Mouse (Mus musculus) embryonic facial prominence, embryonic 14.5 days (tissue): ENCODE data around the gene Prss48. TPM values are rescaled to one million over a fixed set of nuclear protein-coding genes. Genes with fewer than 3 reads are reported as not detected.

Source experiments
- ATAC-seq: fragments of 200-750 bp; cut with Nextera tagmentation; 2 replicates; pipeline ENCODE4 v1.8.0; 2017; ENCODE audit warnings: low read depth, moderate number of reproducible peaks, moderate TSS enrichment
- DNase-seq: peaks from one replicate; pipeline ENCODE4 v3.0.0-alpha.2; 2015; ENCODE audit warnings: low spot score
- H3K27ac ChIP-seq: fragments of 300-500 bp; sonication (generic); replicated peaks from 2 replicates; pipeline ENCODE4 v1.5.1; 2014; ENCODE audit warnings: low read depth, mild to moderate bottlenecking, low read length, moderate library complexity
- H3K27me3 ChIP-seq: fragments of 300-500 bp; sonication (generic); replicated peaks from 2 replicates; pipeline ENCODE4 v1.6.1; 2014; ENCODE audit warnings: low read length; ENCODE audit not compliant: control insufficient read depth, insufficient read depth
- H3K36me3 ChIP-seq: fragments of 300-500 bp; sonication (generic); 2 replicates; pipeline ENCODE4 v1.6.1; 2014; ENCODE audit warnings: low read length, mixed read lengths; ENCODE audit not compliant: control insufficient read depth, insufficient read depth
- H3K4me1 ChIP-seq: fragments of 300-500 bp; sonication (generic); 2 replicates; pipeline ENCODE4 v1.6.1; 2014; ENCODE audit warnings: antibody characterized with exemption, low read length; ENCODE audit not compliant: control insufficient read depth, insufficient read depth
- H3K4me2 ChIP-seq: fragments of 300-500 bp; sonication (generic); 2 replicates; pipeline ENCODE4 v1.6.1; 2014; ENCODE audit warnings: low read depth, mild to moderate bottlenecking, low read length, moderate library complexity, mixed read lengths
- H3K4me3 ChIP-seq: fragments of 300-500 bp; sonication (generic); 2 replicates; pipeline ENCODE4 v1.5.1; 2014; ENCODE audit warnings: low read depth, mild to moderate bottlenecking, low read length
- H3K9ac ChIP-seq: fragments of 300-500 bp; sonication (generic); 2 replicates; pipeline ENCODE4 v1.6.1; 2014; ENCODE audit warnings: low read depth, mild to moderate bottlenecking, low read length, moderate library complexity, mixed read lengths
- H3K9me3 ChIP-seq: fragments of 300-500 bp; sonication (generic); 2 replicates; pipeline ENCODE4 v1.6.1; 2016; ENCODE audit warnings: low read length; ENCODE audit not compliant: control insufficient read depth
- WGBS: fragments of 180-500 bp; shearing (Covaris S2); extraction: QIAGEN DNeasy Blood & Tissue Kit; methylation state at CpG from one replicate; pipeline ENCODE4 v1.1.7; 2014; 5-methylcytosine and 5-hydroxymethylcytosine counted together
- polyA plus RNA-seq: library from polyadenylated mRNA; unstranded; fragments of >200 nt; fragmentation: Nextera tagmentation; extraction: Ambion mirVana; gene quantifications from 2 replicates; pipeline ENCODE4 v1.2.1, GENCODE M21; 2014

The Prss48 gene
- polyA plus RNA-seq, 1 experiment from 2014 or later, result not detected

- H3K9me3 ChIP-seq, result no peaks in the 10 kb centered on the region
- no peaks in the 10 kb centered on the region for H3K27me3 ChIP-seq
- 0 out of 2 replicates have a peak, but pooled peaks cover 5% of the 10 kb centered on the region for H3K4me1 ChIP-seq
- H3K4me2 ChIP-seq, result no peak overlapping the region
- H3K4me3 ChIP-seq, result no peak overlapping the region
- 54% methylated on average over 3 of the region's 3 CpGs for WGBS
- no peak overlapping the region for H3K9ac ChIP-seq
- H3K27ac ChIP-seq, result no peak overlapping the region
- no peak for DNase-seq
- 0 out of 2 replicates have a peak, but pooled peaks cover 5% of the 10 kb centered on the region for H3K36me3 ChIP-seq
- no peak for ATAC-seq
Measured at GRCm38 (mm10) chr3:86011833-86012232, 9.5 kb upstream of the Prss48 start.

GRCm38 (mm10) chr3:86011373-86011772 lies 9.1 kb upstream of the Prss48 start:
- no peak for ATAC-seq
- Histone ChIP-seq H3K36me3 (0 out of 2 replicates have a peak, but pooled peaks cover 5% of the 10 kb centered on the region), H3K9me3 (no peaks in the 10 kb centered on the region), H3K4me1 (0 out of 2 replicates have a peak, but pooled peaks cover 5% of the 10 kb centered on the region), H3K9ac (no peak overlapping the region), H3K27ac (no peak overlapping the region), H3K4me3 (no peak overlapping the region), H3K4me2 (no peak overlapping the region), H3K27me3 (no peaks in the 10 kb centered on the region)
- 83% methylated on average over 6 of the region's 6 CpGs for WGBS
- DNase-seq, result no peak

GRCm38 (mm10) chr3:86010618-86011017 lies 8.3 kb upstream of the Prss48 start:
- H3K4me1 ChIP-seq, result 0 out of 2 replicates have a peak, but pooled peaks cover 5% of the 10 kb centered on the region
- H3K27ac ChIP-seq, result no peak overlapping the region
- WGBS, result 41% methylated on average over 3 of the region's 3 CpGs
- H3K27me3 ChIP-seq, result no peaks in the 10 kb centered on the region
- DNase-seq (peak; percentile 35), ATAC-seq (no peak)
- no peaks in the 10 kb centered on the region for H3K9me3 ChIP-seq
- H3K36me3 ChIP-seq, result 0 out of 2 replicates have a peak, but pooled peaks cover 5% of the 10 kb centered on the region
- no peak overlapping the region for H3K9ac ChIP-seq
- no peak overlapping the region for H3K4me3 ChIP-seq
- H3K4me2 ChIP-seq, result no peak overlapping the region

DNA sequence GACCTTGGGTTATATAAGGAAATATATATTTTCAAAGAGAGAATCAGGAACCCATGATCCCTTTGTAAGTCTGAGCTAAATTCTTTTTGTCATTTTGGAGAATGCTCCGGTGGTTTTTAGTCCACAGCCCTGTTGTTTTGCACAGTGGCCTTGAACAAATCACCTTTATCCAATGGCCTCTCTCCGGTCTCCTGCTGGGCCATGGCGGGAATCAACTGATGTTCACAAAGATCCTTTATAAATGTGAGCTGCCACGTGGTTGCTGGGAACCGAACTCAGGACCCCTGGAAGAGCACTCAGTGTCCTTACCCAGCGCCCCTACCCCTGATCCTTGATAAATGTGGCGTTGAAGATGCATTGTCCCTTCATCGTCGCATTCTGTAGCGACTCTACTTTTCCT lies 2.5 kb upstream of the Prss48 start:
- H3K36me3 ChIP-seq, result 0 out of 2 replicates have a peak, but pooled peaks cover 5% of the 10 kb centered on the region
- no peak overlapping the region for H3K9ac ChIP-seq
- H3K4me2 ChIP-seq, result no peak overlapping the region
- no peak overlapping the region for H3K27ac ChIP-seq
- 92% methylated on average over 10 of the region's 10 CpGs for WGBS
- H3K9me3 ChIP-seq, result no peaks in the 10 kb centered on the region
- DNase-seq (no peak), ATAC-seq (no peak)
- no peaks in the 10 kb centered on the region for H3K27me3 ChIP-seq
- no peaks in the 10 kb centered on the region for H3K4me1 ChIP-seq
- H3K4me3 ChIP-seq, result no peak overlapping the region

DNA sequence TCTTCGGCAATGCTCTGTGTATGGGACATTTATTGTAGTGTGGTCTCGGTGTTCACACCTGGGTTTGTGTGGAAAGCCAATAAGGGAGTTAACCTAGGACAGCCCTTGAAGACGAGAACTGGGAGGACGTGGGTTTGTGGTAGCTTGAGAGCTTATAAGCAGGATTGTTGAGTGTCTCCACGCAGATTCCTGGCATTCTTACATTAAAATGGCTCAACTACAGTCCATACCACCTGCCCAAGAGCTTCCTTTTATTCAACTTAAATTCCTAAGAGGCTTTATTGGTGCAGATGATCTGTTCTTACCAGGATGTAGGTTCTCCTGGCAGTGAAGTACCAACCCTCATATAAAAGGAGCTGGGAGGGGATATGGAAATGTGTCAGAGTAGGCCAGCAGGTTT lies 649 bp upstream of the Prss48 start:
- Histone ChIP-seq H3K9ac (no peak overlapping the region), H3K27me3 (no peaks in the 10 kb centered on the region), H3K27ac (no peak overlapping the region), H3K4me3 (no peak overlapping the region), H3K4me2 (no peak overlapping the region), H3K4me1 (no peaks in the 10 kb centered on the region), H3K36me3 (no peaks in the 10 kb centered on the region), H3K9me3 (no peaks in the 10 kb centered on the region)
- ATAC-seq (no peak), DNase-seq (no peak)
- 65% methylated on average over 5 of the region's 5 CpGs for WGBS

DNA sequence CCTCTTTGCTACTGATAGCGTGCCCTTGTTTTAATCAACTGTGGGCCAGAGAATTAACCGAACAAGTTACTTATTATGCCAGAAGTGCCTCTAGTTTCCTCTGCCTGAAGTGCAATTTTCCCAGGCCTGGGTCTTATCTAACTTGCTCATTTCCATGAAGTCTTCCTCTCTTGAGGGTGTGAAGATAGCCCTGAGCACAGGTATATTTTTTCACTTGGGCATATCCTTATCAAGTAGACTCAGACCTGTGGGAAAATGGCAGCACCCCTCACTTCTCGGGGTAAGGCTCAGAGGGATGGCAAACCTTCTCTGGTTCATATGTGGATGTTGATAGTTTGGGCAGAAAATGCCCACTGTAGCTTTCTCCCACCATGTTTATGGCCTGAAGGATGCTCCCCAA lies 1.0 kb downstream of the Prss48 start:
- H3K9ac ChIP-seq, result no peak overlapping the region
- WGBS, result 97% methylated on average over 3 of the region's 3 CpGs
- H3K4me3 ChIP-seq, result no peak overlapping the region
- H3K4me2 ChIP-seq, result no peak overlapping the region
- no peaks in the 10 kb centered on the region for H3K4me1 ChIP-seq
- no peak for DNase-seq
- no peaks in the 10 kb centered on the region for H3K36me3 ChIP-seq
- no peaks in the 10 kb centered on the region for H3K9me3 ChIP-seq
- no peaks in the 10 kb centered on the region for H3K27me3 ChIP-seq
- ATAC-seq, result no peak
- no peak overlapping the region for H3K27ac ChIP-seq

DNA sequence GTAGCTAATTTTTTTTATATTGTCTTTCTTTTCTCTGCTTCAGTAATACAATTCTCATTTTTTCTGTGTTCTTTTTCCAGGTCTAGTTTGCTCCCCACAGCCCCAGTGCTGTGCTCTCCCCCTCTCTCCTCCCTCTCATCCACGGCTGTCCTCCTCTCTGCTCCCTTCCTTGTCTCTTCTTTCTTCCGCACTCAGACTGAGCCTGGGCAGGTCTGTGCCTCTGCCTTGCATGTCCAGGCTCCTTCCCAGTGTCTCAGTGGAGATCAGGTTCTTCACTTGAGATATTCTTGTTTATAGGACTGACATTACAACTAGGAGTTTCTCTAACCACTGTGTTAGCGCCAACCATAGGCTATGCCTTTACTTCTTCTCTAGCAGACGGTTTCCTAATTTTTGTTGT lies 7.6 kb downstream of the Prss48 start:
- H3K9ac ChIP-seq, result no peak overlapping the region
- no peaks in the 10 kb centered on the region for H3K27me3 ChIP-seq
- no peaks in the 10 kb centered on the region for H3K36me3 ChIP-seq
- 60% methylated on average over 4 of the region's 4 CpGs for WGBS
- no peak overlapping the region for H3K4me2 ChIP-seq
- H3K4me1 ChIP-seq, result no peaks in the 10 kb centered on the region
- ATAC-seq, result 0 out of 2 replicates have a peak, but pooled peaks have one; percentile 63
- H3K4me3 ChIP-seq, result no peak overlapping the region
- H3K9me3 ChIP-seq, result no peaks in the 10 kb centered on the region
- peak; percentile 51 for DNase-seq
- H3K27ac ChIP-seq, result no peak overlapping the region

DNA sequence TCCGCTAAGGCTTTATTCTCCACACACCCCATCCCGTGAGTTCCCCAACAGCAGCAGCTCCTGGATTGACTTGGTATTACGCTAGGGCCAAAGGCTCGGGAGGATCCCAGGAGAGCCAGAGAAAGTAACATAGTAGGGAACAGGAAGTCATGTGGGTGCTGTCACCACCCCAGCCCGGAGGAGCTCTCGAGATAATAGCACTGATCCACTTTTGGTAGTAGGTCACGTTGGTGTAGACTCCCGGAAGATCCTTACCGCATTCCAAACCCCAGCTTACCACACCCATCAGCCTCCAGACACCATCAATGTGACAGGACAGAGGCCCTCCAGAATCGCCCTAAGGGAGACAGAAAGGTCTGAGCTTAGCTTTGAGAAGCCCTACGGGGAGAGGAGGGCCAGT lies 8.5 kb downstream of the Prss48 start:
- WGBS, result 60% methylated on average over 11 of the region's 11 CpGs
- no peak overlapping the region for H3K27ac ChIP-seq
- DNase-seq, result no peak
- H3K9ac ChIP-seq, result no peak overlapping the region
- H3K36me3 ChIP-seq, result no peaks in the 10 kb centered on the region
- no peaks in the 10 kb centered on the region for H3K9me3 ChIP-seq
- no peaks in the 10 kb centered on the region for H3K27me3 ChIP-seq
- H3K4me3 ChIP-seq, result no peak overlapping the region
- H3K4me1 ChIP-seq, result no peaks in the 10 kb centered on the region
- no peak for ATAC-seq
- no peak overlapping the region for H3K4me2 ChIP-seq

- Histone ChIP-seq H3K4me1 (no peaks in the 10 kb centered on the region), H3K27me3 (no peaks in the 10 kb centered on the region), H3K36me3 (no peaks in the 10 kb centered on the region), H3K27ac (no peak overlapping the region), H3K9me3 (no peaks in the 10 kb centered on the region), H3K4me2 (no peak overlapping the region), H3K9ac (no peak overlapping the region), H3K4me3 (no peak overlapping the region)
- DNase-seq, result no peak
- WGBS, result 57% methylated on average over 5 of the region's 5 CpGs
- ATAC-seq, result no peak
Measured at GRCm38 (mm10) chr3:85991802-85992156, 10.5 kb downstream of the Prss48 start.
